Mouse (Mus musculus): Measurements from ENCODE around the gene Klk1b4. TPM values are rescaled to one million over a fixed set of nuclear protein-coding genes. Genes with fewer than 3 reads are reported as not detected.
"Not testable (repeated sequence)": the region's sequence is repeated elsewhere in the genome, so short reads cannot be mapped to it uniquely, and the experiment has no call there.

Klk1b4 gene
- total RNA-seq, 2 experiments from 2014 or later = not detected

DNA sequence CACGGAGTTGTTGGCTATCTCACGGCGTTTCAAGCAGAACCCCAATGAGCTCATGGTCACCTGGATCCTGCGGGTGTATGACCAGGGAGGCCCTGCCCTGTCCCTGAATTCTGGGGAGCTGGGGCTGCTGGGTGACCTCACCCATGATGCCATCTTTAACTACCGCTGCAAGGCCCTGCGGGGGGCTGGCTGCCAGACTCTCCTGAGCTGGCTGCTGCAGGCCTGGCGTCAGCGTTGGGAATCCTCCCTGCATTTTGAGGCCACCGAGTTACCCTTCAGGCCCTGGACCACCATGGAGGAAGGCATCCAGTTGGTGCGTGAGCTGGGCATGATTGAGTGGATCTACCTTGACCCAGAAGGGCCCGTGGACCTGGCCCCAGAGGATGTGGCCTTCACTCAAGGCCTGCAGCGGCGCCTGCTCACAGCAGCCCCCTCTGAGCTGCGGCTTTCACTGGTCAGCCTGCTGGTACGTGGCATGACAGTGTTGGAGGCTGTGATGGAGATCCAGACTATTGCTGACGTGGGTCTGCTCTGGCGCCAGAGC, 43.6 kb downstream of the Klk1b4 start:
- not testable (repeated sequence) for ATAC-seq (replicated peaks; ENCODE audit: poor library complexity, severe bottlenecking)

DNA sequence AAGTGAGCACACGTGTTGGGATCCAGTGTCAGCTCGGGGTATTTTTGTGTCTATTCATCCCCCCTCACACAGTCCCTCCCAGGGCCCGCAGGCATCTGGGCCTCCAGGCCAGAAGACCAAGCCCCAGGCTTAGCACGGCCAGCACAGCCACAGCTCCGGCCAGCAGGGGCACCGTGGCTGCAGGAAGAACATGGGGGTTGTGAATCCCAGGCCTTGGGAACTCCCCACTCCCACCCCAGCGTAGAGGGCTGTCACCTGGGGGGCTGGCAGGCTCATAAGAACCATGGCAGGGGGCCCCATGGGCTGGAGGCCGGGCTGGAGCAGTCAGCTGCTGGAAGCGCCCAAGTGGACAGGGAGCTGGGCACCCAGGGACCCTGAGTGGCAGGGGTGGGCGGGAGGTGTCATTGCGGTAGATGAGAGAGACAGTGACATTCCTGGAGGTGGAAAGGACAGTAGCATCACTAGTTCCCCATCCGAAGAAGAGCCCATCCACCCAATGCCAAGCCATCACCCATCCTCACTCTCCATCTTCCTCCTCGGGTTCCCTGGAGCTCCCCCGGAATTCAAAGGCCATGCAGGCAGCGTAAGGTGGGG, 45.9 kb downstream of the Klk1b4 start:
- ATAC-seq (replicated peaks; ENCODE audit: poor library complexity, severe bottlenecking) = no peak

DNA sequence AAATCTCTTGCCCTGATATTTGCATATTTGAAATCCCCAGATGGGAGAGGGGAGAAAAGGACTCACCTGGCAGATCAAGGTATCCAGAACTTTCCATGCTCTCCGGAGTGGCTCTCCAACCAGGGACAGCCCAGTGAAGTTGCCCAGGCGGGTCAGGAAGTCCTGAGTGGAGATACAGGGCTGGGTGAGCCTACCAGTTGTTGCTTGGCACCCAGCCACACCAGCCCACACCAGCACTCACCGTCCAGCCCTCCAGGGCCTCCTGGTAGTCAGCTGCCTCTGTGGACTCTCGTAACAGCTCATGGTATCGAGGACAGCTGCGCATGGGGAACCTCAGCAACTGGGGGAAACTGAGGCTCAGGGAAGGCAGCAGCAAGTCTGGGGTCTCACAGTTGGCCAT, 47.7 kb downstream of the Klk1b4 start:
- ATAC-seq (replicated peaks; ENCODE audit: poor library complexity, severe bottlenecking) = no peak

DNA sequence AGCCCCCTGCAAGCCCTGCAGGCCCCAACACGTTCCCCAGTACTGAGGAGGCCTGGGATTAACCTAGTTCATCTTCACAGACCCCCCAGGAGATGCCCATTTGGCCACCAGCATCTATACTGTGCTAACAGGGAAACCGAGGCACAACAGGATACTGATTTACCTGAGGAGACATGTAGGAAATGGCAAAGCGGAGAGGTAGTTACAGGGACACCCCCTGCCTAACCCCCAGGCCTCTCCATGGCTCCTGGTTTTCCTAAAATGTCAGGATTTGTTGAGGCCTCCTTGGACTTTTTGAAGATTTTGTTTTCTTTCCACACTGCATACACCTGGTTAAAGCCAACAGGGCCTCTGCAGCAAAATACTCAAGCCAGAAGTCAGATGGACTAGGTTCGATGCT, 50.0 kb downstream of the Klk1b4 start, which contains the start of gene Acp4:
Gene Acp4, minus strand, starts transcription at position 101 of the 400 bp plus-strand sequence.
- no peak for ATAC-seq (replicated peaks; ENCODE audit: poor library complexity, severe bottlenecking)

DNA sequence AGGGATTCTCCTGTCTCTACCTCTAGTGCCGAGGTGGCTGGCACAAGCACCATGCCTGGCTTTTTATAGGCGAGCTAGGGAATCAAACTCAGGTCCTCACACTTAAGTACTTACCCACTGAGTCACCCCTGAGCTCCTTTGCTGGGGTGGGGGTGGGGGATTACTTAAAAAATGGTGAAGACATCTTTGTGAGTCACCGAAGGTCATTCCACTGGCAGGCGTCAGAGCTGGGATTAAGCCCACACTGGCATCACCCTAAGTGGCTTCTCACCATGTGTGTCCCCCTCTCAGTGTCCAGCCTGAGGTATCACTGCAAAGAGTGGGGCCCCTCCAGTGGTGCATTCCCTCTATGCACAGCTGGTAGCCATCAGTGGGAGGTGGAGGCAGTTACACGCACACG, 53.2 kb downstream of the Klk1b4 start:
- ATAC-seq (replicated peaks; ENCODE audit: poor library complexity, severe bottlenecking) = no peak

DNA sequence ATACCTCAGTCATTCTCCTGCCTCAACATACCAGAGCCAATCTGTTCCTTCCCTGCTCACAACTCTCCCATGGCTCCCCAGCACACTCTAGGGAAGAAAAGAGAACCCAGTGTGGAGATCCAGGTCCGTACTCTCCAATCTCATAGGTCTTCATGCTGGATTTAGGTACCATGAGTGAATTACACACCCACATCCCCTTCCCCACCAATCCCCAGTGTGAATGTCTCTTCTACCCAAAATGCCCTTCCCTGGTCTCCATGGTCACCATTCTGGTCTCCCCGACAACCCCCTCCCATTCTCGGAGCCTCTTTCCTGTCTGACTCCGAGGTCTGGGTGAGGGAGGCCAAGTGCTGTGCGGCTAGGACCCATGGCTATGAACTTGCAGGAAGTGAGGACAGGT, 53.9 kb downstream of the Klk1b4 start, which contains the start of gene Gm15517:
Gene Gm15517, plus strand, starts transcription at position 301 of the 400 bp plus-strand sequence.
- ATAC-seq (replicated peaks; ENCODE audit: poor library complexity, severe bottlenecking) = no peak

Other genes with a start within 250 kb of the Klk1b4 start
- gene Klk1b1, start 240.7 kb upstream of the Klk1b4 start, total RNA-seq (2014; fragmentation: Nextera tagmentation) = not detected in 2 replicates
- gene Klk1b1, start 240.7 kb upstream of the Klk1b4 start, total RNA-seq (2017) = not detected in 2 replicates
- not detected in 2 replicates for gene Klk1b9, start 231.4 kb upstream of the Klk1b4 start, total RNA-seq (2014; fragmentation: Nextera tagmentation)
- not detected in 2 replicates for gene Klk1b9, start 231.4 kb upstream of the Klk1b4 start, total RNA-seq (2017)
- gene Klk1b11, start 211.6 kb upstream of the Klk1b4 start, total RNA-seq (2014; fragmentation: Nextera tagmentation) = not detected in 2 replicates
- gene Klk1b11, start 211.6 kb upstream of the Klk1b4 start, total RNA-seq (2017) = not detected in 2 replicates
- not detected in 2 replicates for gene Klk1b26, start 195.3 kb upstream of the Klk1b4 start, total RNA-seq (2014; fragmentation: Nextera tagmentation)
- gene Klk1b26, start 195.3 kb upstream of the Klk1b4 start, total RNA-seq (2017) = not detected in 2 replicates
- not detected in 2 replicates for gene Klk1b27, start 155.1 kb upstream of the Klk1b4 start, total RNA-seq (2014; fragmentation: Nextera tagmentation)
- gene Klk1b27, start 155.1 kb upstream of the Klk1b4 start, total RNA-seq (2017) = not detected in 2 replicates
- gene Klk1b21, start 105.1 kb upstream of the Klk1b4 start, total RNA-seq (2014; fragmentation: Nextera tagmentation) = not detected in 2 replicates
- not detected in 2 replicates for gene Klk1b21, start 105.1 kb upstream of the Klk1b4 start, total RNA-seq (2017)
- not detected in 2 replicates for gene Klk1b22, start 94.8 kb upstream of the Klk1b4 start, total RNA-seq (2014; fragmentation: Nextera tagmentation)
- gene Klk1b22, start 94.8 kb upstream of the Klk1b4 start, total RNA-seq (2017) = not detected in 2 replicates
- not detected in 2 replicates for gene Klk1b16, start 70.7 kb upstream of the Klk1b4 start, total RNA-seq (2014; fragmentation: Nextera tagmentation)
- gene Klk1b16, start 70.7 kb upstream of the Klk1b4 start, total RNA-seq (2017) = not detected in 2 replicates
- gene Klk1b24, start 19.2 kb upstream of the Klk1b4 start, total RNA-seq (2014; fragmentation: Nextera tagmentation) = not detected in 2 replicates
- not detected in 2 replicates for gene Klk1b24, start 19.2 kb upstream of the Klk1b4 start, total RNA-seq (2017)
- gene Klk1b3, start 9.2 kb upstream of the Klk1b4 start, total RNA-seq (2014; fragmentation: Nextera tagmentation) = not detected in 2 replicates
- not detected in 2 replicates for gene Klk1b3, start 9.2 kb upstream of the Klk1b4 start, total RNA-seq (2017)
- gene Klk1b5, start 8.5 kb downstream of the Klk1b4 start, total RNA-seq (2014; fragmentation: Nextera tagmentation) = not detected in 2 replicates
- gene Klk1b5, start 8.5 kb downstream of the Klk1b4 start, total RNA-seq (2017) = not detected in 2 replicates
- not detected in 2 replicates for gene Klk1, start 17.9 kb downstream of the Klk1b4 start, total RNA-seq (2014; fragmentation: Nextera tagmentation)
- not detected in 2 replicates for gene Klk1, start 17.9 kb downstream of the Klk1b4 start, total RNA-seq (2017)
- not detected in 2 replicates for gene Gm36864, start 28.7 kb downstream of the Klk1b4 start, total RNA-seq (2014; fragmentation: Nextera tagmentation)
- gene Gm36864, start 28.7 kb downstream of the Klk1b4 start, total RNA-seq (2017) = not detected in 2 replicates
- 1.2 TPM in 1 of 2 replicates, not detected in the other for gene 1700028J19Rik, start 39.3 kb downstream of the Klk1b4 start, total RNA-seq (2014; fragmentation: Nextera tagmentation)
- gene 1700028J19Rik, start 39.3 kb downstream of the Klk1b4 start, total RNA-seq (2017) = 0.67 TPM in 1 of 2 replicates, not detected in the other
- gene 2410002F23Rik, start 39.3 kb downstream of the Klk1b4 start, total RNA-seq (2014; fragmentation: Nextera tagmentation) = 95.5 and 132 TPM in 2 replicates
- 63.5 and 86.2 TPM in 2 replicates for gene 2410002F23Rik, start 39.3 kb downstream of the Klk1b4 start, total RNA-seq (2017)
- not detected in 2 replicates for gene Acp4, start 49.9 kb downstream of the Klk1b4 start, total RNA-seq (2014; fragmentation: Nextera tagmentation)
- 0.26 TPM in 1 of 2 replicates, not detected in the other for gene Acp4, start 49.9 kb downstream of the Klk1b4 start, total RNA-seq (2017)
- gene Gm15517, start 54.0 kb downstream of the Klk1b4 start, total RNA-seq (2014; fragmentation: Nextera tagmentation) = not detected in 2 replicates
- not detected in 2 replicates for gene Gm15517, start 54.0 kb downstream of the Klk1b4 start, total RNA-seq (2017)
- gene Clec11a, start 99.5 kb downstream of the Klk1b4 start, total RNA-seq (2014; fragmentation: Nextera tagmentation) = 2.5 and 3.7 TPM in 2 replicates
- gene Clec11a, start 99.5 kb downstream of the Klk1b4 start, total RNA-seq (2017) = 4.4 and 4.8 TPM in 2 replicates
- not detected in 2 replicates for gene Shank1, start 102.8 kb downstream of the Klk1b4 start, total RNA-seq (2014; fragmentation: Nextera tagmentation)
- gene Shank1, start 102.8 kb downstream of the Klk1b4 start, total RNA-seq (2017) = not detected in 2 replicates
- gene Syt3, start 176.7 kb downstream of the Klk1b4 start, total RNA-seq (2014; fragmentation: Nextera tagmentation) = 1.1 TPM in 1 of 2 replicates, not detected in the other
- 0.15 TPM in 1 of 2 replicates, not detected in the other for gene Syt3, start 176.7 kb downstream of the Klk1b4 start, total RNA-seq (2017)
- gene 1700008O03Rik, start 178.4 kb downstream of the Klk1b4 start, total RNA-seq (2014; fragmentation: Nextera tagmentation) = 4.1 TPM in 1 of 2 replicates, not detected in the other
- 1.8 and 2.4 TPM in 2 replicates for gene 1700008O03Rik, start 178.4 kb downstream of the Klk1b4 start, total RNA-seq (2017)
- not detected in 2 replicates for gene Lrrc4b, start 221.6 kb downstream of the Klk1b4 start, total RNA-seq (2014; fragmentation: Nextera tagmentation)
- gene Lrrc4b, start 221.6 kb downstream of the Klk1b4 start, total RNA-seq (2017) = not detected in 2 replicates